ENCODE assay signal across 9 mouse cellular contexts in the genomic region with DNA sequence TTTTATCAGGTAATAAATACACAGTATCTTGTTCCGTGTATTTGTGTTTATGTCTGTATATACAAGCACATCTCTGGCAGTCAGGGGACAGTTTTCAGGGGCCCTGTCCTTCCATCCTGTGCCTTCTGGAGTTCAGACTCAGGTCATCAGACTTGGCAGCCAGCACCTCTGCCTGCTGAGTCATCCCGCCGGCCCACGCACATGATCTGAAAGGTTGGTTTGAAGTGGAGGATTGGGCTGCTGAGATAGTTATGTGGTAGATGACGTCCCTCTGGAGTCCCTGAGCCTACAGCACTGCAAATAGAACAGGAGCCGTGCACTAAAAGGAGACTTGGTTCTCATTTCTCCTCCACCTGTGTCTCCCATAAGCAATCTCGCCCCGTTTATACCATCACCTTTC. TPM values are rescaled to one million over a fixed set of nuclear protein-coding genes. Genes with fewer than 3 reads are reported as not detected.
DNase-seq lines count a peak whose midpoint lies in the region; ATAC-seq and TF ChIP-seq lines count a peak whose summit lies in the region.
"Had no signal": no experiment of that assay in that cellular context is flagged by ENCODE, and none has a peak within 500 bp of the region (broad histone marks: within the 10 kb centered on the region; RNA-seq: fewer than 3 reads in every experiment).

No protein-coding gene starts in this region.

- peaks cover 51% of the 10 kb centered on the region for H3K36me3 ChIP-seq in lung, embryonic 14.5 days (ENCODE audit: insufficient read depth)
- peaks cover 72% of the 10 kb centered on the region for H3K36me3 ChIP-seq in heart, embryonic 13.5 days
- H3K36me3 ChIP-seq in liver, embryonic 16.5 days (ENCODE audit: control insufficient read depth, insufficient read depth), result peaks cover 5% of the 10 kb centered on the region
- H3K36me3 ChIP-seq in forebrain, embryonic 13.5 days (ENCODE audit: poor library complexity, severe bottlenecking), result peaks cover 45% of the 10 kb centered on the region
- peaks cover 1% of the 10 kb centered on the region; the same call in 1 of the 2 replicates for H3K36me3 ChIP-seq in intestine, embryonic 16.5 days (ENCODE audit: control insufficient read depth, insufficient read depth, low read length)

- no peak overlapping the region for H3K4me3 ChIP-seq in lung, embryonic 14.5 days (ENCODE audit: low read depth, low read length)
- H3K4me3 ChIP-seq in heart, embryonic 13.5 days, result no peak overlapping the region
- H3K4me3 ChIP-seq in liver, embryonic 16.5 days (ENCODE audit: low read depth, low read length), result no peak overlapping the region
- H3K4me3 ChIP-seq in forebrain, embryonic 13.5 days, result no peak overlapping the region
- no peak overlapping the region for H3K4me3 ChIP-seq in intestine, embryonic 16.5 days (ENCODE audit: low read length)
- H3K4me3 ChIP-seq: neural tube, embryonic 13.5 days had no signal

- no peaks in the 10 kb centered on the region for H3K27me3 ChIP-seq in lung, embryonic 14.5 days (ENCODE audit: insufficient read depth, low read length)
- H3K27me3 ChIP-seq in heart, embryonic 13.5 days (replicated peaks), result no peaks in the 10 kb centered on the region
- no peaks in the 10 kb centered on the region for H3K27me3 ChIP-seq in liver, embryonic 16.5 days (ENCODE audit: control insufficient read depth, insufficient read depth, low read depth, low read length)
- peaks cover 13% of the 10 kb centered on the region for H3K27me3 ChIP-seq in forebrain, embryonic 13.5 days
- H3K27me3 ChIP-seq in intestine, embryonic 16.5 days (replicated peaks; ENCODE audit: control insufficient read depth, insufficient read depth, low read length), result no peaks in the 10 kb centered on the region
- H3K27me3 ChIP-seq: neural tube, embryonic 13.5 days had no signal

- no peak overlapping the region for H3K4me2 ChIP-seq in lung, embryonic 14.5 days
- H3K4me2 ChIP-seq in heart, embryonic 13.5 days, result no peak overlapping the region
- peak overlapping the region; percentile 51 for H3K4me2 ChIP-seq in liver, embryonic 16.5 days (ENCODE audit: low read depth, low read length)
- no peak overlapping the region for H3K4me2 ChIP-seq in forebrain, embryonic 13.5 days
- no peak overlapping the region for H3K4me2 ChIP-seq in intestine, embryonic 16.5 days (ENCODE audit: low read depth, low read length)
- H3K4me2 ChIP-seq: neural tube, embryonic 13.5 days had no signal

- no peak for TF ChIP-seq CTCF in lung, embryonic 14.5 days (IDR thresholded peaks at IDR 0.05; ENCODE audit: low read depth)

- H3K4me1 ChIP-seq in lung, embryonic 14.5 days (ENCODE audit: insufficient read depth), result no peaks in the 10 kb centered on the region
- peaks cover 35% of the 10 kb centered on the region for H3K4me1 ChIP-seq in heart, embryonic 13.5 days
- H3K4me1 ChIP-seq in liver, embryonic 16.5 days (ENCODE audit: control insufficient read depth, low read depth, low read length), result peaks cover 32% of the 10 kb centered on the region
- H3K4me1 ChIP-seq in forebrain, embryonic 13.5 days, result peaks cover 1% of the 10 kb centered on the region; the same call in 1 of the 2 replicates
- H3K4me1 ChIP-seq in intestine, embryonic 16.5 days (ENCODE audit: control insufficient read depth, insufficient read depth, low read length), result no peaks in the 10 kb centered on the region

- WGBS in lung, embryonic 14.5 days, result 53% methylated on average over 8 of the region's 8 CpGs
- 35% methylated on average over 8 of the region's 8 CpGs for WGBS in heart, embryonic 13.5 days
- WGBS in liver, embryonic 16.5 days (ENCODE audit: insufficient replicate concordance), result 55% methylated on average over 8 of the region's 8 CpGs
- 94% methylated on average over 8 of the region's 8 CpGs for WGBS in forebrain, embryonic 13.5 days
- 79% methylated on average over 8 of the region's 8 CpGs for WGBS in intestine, embryonic 16.5 days

- no peak overlapping the region for H3K27ac ChIP-seq in lung, embryonic 14.5 days (ENCODE audit: low read depth)
- peak overlapping the region; percentile 72 for H3K27ac ChIP-seq in heart, embryonic 13.5 days (replicated peaks)
- peak overlapping the region; percentile 93 for H3K27ac ChIP-seq in liver, embryonic 16.5 days (ENCODE audit: low read length)
- H3K27ac ChIP-seq in forebrain, embryonic 13.5 days, result no peak overlapping the region
- no peak overlapping the region for H3K27ac ChIP-seq in intestine, embryonic 16.5 days (ENCODE audit: low read length)
- H3K27ac ChIP-seq: neural tube, embryonic 13.5 days had no signal

- peak; percentile 43 for DNase-seq in lung, embryonic 14.5 days
- DNase-seq in lung, postnatal 14 days, result no peak
- DNase-seq in adrenal gland, adult 2 months, result peak; percentile 92
- DNase-seq in right cerebral cortex, postnatal 10 days (ENCODE audit: low spot score in 2 of 2), result no peak

- H3K9me3 ChIP-seq in lung, embryonic 14.5 days (ENCODE audit: low read depth, low read length), result no peaks in the 10 kb centered on the region
- no peaks in the 10 kb centered on the region for H3K9me3 ChIP-seq in heart, embryonic 13.5 days
- no peaks in the 10 kb centered on the region for H3K9me3 ChIP-seq in liver, embryonic 16.5 days (replicated peaks; ENCODE audit: control insufficient read depth, low read length)
- no peaks in the 10 kb centered on the region for H3K9me3 ChIP-seq in forebrain, embryonic 13.5 days (replicated peaks)
- H3K9me3 ChIP-seq in intestine, embryonic 16.5 days (ENCODE audit: control insufficient read depth, low read length), result no peaks in the 10 kb centered on the region
- H3K9me3 ChIP-seq: neural tube, embryonic 13.5 days had no signal

- no peak overlapping the region for H3K9ac ChIP-seq in lung, embryonic 14.5 days
- H3K9ac ChIP-seq in heart, embryonic 13.5 days, result no peak overlapping the region
- peak overlapping the region; percentile 51 for H3K9ac ChIP-seq in liver, embryonic 16.5 days (ENCODE audit: low read depth, low read length)
- no peak overlapping the region for H3K9ac ChIP-seq in forebrain, embryonic 13.5 days
- no peak overlapping the region for H3K9ac ChIP-seq in intestine, embryonic 16.5 days (ENCODE audit: low read depth, low read length)
- H3K9ac ChIP-seq: neural tube, embryonic 13.5 days had no signal

- peak; percentile 44; the same call in 1 of the 2 replicates for ATAC-seq in lung, embryonic 14.5 days (ENCODE audit: insufficient read depth)
- peak; percentile 75 for ATAC-seq in heart, embryonic 13.5 days (ENCODE audit: extremely low read depth, insufficient number of reproducible peaks, low FRiP score, low TSS enrichment)
- peak; percentile 73 for ATAC-seq in liver, embryonic 16.5 days (ENCODE audit: low read depth)
- no peak for ATAC-seq in forebrain, embryonic 13.5 days
- no peak for ATAC-seq in intestine, embryonic 16.5 days

RNA-seq across cellular contexts. Expression of a gene that starts 54.8 kb away (rescaled TPM):
- not detected in 2 replicates for polyA plus RNA-seq in lung, embryonic 14.5 days (2014; fragmentation: Nextera tagmentation; extraction: Ambion mirVana)
- under 1 TPM in 1 of 2 experiments, not detected in 1; 0.10 TPM for total RNA-seq in adrenal gland, adult 2 months (2021)
- 0.06 TPM in 1 of 2 replicates, not detected in the other for polyA plus RNA-seq in adrenal gland, adult 2 months (2012; rRNA removed)
- polyA plus RNA-seq in heart, embryonic 13.5 days (2015; fragmentation: Nextera tagmentation; extraction: Ambion mirVana), result not detected in 2 replicates
- polyA plus RNA-seq in liver, embryonic 16.5 days (2015; fragmentation: Nextera tagmentation; extraction: Ambion mirVana), result not detected in 2 replicates
- 11.8 and 15.6 TPM in 2 replicates for polyA plus RNA-seq in forebrain, embryonic 13.5 days (2015; fragmentation: Nextera tagmentation; extraction: Ambion mirVana)
- not detected in 2 replicates for polyA plus RNA-seq in intestine, embryonic 16.5 days (2015; fragmentation: Nextera tagmentation; extraction: Ambion mirVana)

Comparison
In these comparisons a context has a peak if more than half of its experiments do, and no peak if none do; other contexts are left out.
1. DNase-seq: peak in lung, embryonic 14.5 days (single experiment) and adrenal gland, adult 2 months (single experiment); none in lung, postnatal 14 days (single experiment) and right cerebral cortex, postnatal 10 days (0 of 2).
2. ATAC-seq: peak in lung, embryonic 14.5 days (single experiment), heart, embryonic 13.5 days (single experiment) and liver, embryonic 16.5 days (single experiment); none in forebrain, embryonic 13.5 days (single experiment) and intestine, embryonic 16.5 days (single experiment).
3. H3K27ac ChIP-seq: peak in heart, embryonic 13.5 days (single experiment) and liver, embryonic 16.5 days (single experiment); none in lung, embryonic 14.5 days (single experiment), forebrain, embryonic 13.5 days (single experiment) and intestine, embryonic 16.5 days (single experiment).
4. RNA of a gene that starts 54.8 kb away (polyA plus RNA-seq): 11.8 to 15.6 TPM in forebrain, embryonic 13.5 days; not detected in intestine, embryonic 16.5 days, not detected in heart, embryonic 13.5 days, not detected in lung, embryonic 14.5 days, 0.06 TPM in adrenal gland, adult 2 months and not detected in liver, embryonic 16.5 days; every median in the first group is over 10 times any median in the second.